Mouse (Mus musculus): Measurements from ENCODE around the gene Gm5105. TPM values are rescaled to one million over a fixed set of nuclear protein-coding genes. Genes with fewer than 3 reads are reported as not detected.

The Gm5105 gene
- not detected for polyA plus RNA-seq (2017; shearing (Covaris generic))

DNA sequence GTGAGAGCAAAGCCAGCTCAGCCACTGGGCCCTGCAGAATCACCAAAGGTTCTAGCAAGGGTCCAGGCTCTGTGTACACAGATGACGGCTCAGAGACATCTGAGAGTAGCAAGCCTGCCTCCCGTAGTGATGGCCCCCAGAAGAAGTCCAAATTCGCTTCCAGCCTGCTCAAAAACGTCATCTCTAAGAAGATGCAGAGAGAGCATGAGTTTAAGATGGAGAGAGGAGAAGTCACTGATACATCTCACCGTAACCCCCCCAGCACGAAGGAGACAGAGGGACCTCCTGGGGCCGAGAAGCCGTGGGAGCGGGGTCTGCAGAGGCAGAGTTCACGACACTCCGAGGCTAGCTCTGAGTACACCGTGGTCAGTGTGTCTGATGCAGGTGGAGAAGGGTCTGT lies at the start of gene Gm5105:
TSS of gene Gm5105 (minus strand) at position 101 of the 400 bp plus-strand sequence.
- no peak for ATAC-seq

DNA sequence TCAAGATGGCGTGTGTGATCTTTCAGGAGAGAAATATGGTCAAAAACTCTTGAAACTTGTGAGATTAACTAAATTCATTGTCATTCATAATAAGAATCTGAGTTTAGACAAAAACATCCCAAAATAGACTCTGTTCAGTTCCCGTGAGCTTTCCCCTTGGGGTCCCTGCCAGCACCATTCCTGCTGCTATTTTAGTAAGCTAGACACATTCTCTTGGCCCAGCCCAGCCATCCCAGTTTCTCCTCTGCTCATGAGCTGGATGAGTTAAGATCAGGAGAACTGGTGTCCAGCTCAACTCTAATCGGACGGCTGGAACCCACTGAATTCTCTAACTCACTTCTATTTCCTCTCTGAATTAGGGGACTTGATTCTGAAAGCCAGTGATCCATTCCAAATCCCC lies 49.7 kb upstream of the Gm5105 start:
- no peak for ATAC-seq

DNA sequence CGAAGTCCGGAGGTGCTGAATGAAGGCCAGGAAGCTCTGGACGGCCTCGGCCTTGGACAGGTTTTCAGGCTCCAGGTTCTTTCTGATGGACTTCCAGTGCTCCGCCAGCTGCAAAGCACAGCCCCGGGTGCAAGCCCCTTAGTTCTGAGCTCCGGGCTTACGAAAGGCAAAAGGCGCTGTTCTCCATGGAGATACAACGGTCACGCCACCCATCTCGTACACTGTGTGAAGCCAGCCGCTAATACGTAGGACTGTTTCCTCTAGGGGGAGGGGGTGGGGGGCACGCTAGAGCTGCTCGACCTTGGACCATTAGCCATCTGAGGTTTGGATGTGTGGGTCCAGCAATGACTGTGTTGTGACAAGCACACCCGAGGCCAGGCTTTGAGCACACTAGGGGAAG lies 46.9 kb upstream of the Gm5105 start:
- ATAC-seq: no peak

DNA sequence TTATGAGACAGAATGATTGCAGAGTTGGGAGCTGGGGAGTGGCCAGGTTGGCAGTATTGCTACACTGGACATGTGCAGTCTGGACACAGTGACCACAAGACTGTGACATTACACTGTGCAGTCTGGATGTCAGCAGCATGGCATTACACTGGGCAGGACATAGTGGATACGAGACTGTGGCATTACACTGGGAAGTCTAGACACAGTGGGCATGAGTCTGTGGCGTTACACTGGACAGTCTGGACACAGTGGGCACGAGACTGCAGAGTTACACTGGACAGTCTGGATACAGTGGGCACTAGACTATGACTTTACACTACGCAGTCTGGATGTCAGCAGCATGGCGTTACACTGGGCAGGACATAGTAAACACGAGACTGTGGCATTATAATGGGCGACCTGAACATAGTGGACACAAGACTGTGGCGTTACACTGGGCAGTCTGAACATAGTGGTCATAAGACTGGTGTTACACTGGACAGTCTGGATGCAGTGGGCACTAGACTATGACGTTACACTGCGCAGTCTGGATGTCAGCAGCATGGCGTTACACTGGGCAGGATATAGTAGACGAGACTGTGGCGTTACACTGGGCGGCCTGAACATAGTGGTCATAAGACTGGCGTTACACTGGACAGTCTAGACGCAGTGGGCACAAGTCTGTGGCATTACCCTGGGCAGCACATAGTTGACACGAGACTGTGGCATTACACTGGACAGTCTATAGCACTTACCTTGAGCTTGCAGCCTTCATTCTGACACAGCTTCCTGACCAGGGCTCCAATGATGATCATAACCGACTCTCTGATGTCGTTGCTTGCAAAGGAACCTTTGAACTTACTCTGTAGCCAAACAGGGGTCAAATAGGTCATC lies 44.0 kb upstream of the Gm5105 start:
- no peak for ATAC-seq

DNA sequence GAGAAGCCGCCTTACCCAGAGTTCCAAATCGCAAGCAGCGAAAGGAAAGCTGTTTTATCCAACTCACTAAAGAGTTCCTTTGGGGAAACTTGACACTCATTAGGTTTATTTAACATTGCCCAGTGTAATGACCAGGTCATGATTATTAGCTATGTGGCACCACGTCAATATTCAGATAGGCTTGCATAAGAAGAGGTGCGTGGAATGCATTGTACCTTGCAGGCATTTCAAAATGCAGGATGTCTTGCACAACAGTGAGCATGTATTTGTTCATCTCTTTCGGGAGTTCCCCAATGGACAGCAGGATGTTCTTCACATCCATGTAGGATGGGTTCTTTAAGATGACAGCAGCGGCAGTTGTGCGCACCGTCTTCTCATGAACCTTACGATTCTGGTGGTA lies 39.7 kb upstream of the Gm5105 start:
- ATAC-seq: no peak

DNA sequence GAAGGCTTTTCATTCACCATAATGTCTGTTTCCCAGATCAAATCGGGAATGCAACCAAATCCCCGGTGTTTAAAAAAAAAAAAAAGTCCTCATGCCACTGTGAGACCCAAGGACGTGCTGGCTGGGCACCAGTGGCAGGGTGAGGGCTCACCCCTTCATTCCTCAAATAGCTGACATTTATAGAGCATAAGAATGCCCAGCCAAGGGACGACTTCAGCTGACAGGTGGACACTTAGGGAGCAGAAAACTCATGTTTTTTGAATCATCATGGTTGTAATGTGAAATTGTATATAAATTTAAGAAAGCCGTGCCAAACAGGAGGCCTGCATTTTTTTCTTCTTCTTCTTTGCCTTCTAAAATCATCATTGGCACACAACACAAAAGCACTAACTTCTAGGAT lies 37.9 kb upstream of the Gm5105 start:
- ATAC-seq: no peak

DNA sequence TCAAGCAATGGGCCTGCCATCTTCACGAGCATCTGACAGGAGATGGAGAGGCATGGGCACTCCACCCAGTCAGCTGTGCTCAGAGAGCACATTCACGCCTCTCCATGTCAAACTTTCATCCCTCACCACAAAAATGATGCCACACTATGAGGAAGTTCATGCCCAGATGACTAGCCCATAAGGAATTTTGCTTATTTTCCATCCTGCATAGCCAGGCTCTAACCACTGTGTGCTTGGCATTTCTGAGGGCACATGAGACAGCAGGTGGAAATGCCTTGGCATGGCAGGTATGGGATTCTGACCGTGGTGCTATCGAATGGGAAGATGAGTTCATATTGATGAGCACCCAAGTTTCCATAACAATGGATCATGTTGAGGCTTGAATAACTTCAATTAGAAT lies 36.5 kb upstream of the Gm5105 start:
- ATAC-seq: no peak

DNA sequence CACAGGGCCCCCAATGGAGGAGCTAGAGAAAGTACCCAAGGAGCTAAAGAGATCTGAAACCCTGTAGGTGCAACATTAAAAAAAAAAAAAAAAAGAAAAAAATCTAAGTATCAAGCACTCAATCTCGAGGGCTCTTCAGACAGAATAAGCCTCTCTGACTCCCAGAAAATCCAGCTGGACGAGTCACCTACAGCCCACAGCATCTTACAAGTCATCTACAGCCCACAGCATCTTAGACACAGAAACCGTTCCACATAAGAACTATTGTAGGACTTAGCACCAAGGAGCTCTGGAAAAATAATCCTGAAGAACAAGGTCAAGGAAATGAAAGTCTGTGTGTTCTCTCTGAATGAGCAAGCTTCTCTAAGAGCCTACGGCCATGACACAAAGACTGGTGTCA lies 34.7 kb upstream of the Gm5105 start:
- ATAC-seq: no peak

DNA sequence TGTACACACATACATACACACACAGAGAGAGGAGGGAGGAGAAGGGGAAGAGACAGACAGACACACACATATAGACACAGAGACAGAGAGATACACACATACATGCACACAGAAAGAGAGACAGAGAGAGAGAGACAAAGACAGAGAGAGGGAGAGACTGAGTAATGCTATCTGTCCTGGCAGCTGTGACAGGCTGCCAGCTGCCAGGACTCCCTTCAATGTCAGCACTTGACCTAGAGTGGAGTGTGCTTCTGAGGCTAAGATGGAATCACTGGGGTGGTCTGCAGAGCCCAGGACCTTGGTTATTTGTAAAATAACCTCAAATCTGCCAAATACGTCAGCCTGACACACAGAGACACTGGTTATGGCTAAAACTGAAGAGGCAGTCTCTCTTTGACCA lies 30.5 kb upstream of the Gm5105 start:
- ATAC-seq: no peak

DNA sequence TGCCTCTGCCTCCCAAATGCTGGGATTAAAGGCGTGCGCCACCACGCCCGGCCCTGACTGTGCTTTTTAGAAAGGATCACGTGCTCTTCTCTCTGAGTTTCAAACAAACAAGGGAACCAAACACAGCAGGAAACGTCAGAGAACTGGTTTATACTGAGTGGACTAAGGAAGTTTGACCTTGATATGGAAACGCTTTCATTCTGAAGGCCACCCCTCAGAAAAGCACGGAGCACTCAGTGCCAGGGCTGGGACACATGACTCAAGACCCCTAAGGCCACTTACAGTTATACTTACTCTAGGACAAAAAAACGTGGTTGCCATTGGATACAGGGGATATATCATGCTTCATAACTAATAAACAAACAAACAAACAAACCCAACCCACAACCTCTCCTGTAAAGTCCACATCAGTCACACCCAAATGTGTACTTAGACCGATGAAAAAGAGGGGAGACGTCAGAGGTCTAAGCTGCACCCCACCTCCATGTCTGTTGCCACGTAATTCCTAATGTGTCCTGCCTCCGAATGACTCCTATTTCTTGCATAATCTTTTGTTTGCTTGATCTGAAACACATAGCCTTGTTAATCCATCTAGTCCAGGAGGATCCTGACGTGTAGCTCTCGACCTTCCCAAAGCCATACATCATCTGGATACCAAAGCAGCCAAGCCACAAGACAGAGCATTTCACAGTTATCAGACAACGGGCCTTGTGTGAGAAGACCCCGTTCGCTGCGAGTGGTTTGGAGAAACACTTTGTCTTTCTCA lies 29.3 kb upstream of the Gm5105 start:
- no peak for ATAC-seq

DNA sequence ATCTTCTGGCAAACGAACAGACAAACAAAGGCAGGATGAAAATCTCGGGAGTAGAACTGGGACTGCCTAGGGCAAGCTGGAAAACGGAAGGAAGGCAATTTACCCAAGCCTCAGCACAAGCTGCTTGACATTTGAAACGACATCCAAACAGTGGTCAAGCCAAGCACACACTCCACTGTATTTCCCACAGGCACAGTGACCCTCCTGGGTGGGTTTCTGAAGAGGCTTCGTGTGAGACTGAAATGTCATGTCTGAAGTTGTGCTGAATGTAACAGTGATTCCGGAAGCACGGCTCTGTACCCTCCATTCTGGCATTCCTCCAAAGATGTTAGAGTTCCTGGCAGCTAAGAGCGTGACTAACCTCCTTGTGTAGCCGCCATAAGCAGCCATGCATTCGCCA lies 28.5 kb upstream of the Gm5105 start:
- no peak for ATAC-seq

DNA sequence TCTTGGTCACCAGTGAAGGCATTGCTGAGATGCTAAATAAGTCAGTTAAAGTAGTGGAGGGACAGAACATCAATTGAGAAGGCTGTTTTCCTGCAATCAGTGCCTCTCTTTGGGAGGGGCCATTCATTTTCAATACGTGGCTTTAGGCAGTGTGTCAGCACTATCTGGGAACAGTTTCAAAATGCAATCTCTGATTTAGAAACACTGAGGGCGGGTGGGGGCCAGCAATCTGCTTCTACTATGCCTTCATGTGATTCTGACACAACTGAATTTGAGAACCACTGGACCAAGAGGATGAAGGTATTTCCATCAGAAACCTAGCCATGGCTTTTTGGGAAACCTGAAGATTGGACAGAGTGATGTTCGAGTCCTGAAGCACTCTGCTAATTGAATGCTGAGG lies 28.1 kb upstream of the Gm5105 start:
- ATAC-seq: no peak

DNA sequence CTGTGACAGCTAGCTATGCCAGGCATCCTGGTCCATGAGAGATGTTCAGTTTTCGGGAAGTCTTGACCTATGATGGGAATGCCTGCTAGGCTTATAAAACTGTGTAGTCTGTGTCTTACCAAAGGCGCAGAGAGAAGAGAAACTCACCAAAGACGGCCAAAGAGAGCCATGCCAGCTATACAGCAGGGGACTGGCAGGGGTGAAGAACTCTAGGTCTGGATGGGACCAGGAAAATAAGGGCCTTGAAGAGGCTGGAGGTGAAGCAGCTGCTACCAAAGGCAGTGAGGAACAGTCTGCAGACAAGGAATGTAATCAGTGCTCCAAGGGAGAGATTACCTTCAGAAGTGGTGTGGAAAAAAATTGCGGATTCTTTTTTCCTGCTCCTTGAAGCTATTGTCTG lies 16.7 kb upstream of the Gm5105 start:
- ATAC-seq: no peak

DNA sequence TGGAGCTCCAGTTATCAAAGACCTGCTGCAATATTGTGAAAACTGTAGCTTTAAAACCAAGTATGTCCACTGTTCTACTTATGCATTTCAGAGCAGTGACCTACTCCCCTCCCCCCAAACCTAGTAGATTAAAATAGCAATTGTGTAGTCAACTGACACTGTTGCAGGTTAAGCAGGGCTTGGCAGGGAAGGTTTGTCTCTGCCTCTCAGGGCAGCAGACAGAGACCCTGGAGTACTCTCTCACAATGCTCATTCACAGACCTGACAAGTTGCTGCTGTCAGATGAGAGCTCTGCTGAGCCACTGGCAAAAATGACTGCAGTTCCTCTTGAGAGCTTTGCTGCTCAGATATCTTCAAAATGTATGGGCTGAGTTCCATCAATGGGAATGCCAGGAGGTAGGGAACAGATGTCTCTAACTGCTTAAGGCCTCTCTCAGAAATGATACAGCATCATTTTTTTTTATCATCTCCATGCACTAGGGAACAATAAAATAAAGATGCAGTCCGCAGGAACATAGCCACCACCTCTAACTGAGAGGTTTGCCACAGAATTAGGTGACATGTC lies 16.0 kb upstream of the Gm5105 start:
- no peak for ATAC-seq

DNA sequence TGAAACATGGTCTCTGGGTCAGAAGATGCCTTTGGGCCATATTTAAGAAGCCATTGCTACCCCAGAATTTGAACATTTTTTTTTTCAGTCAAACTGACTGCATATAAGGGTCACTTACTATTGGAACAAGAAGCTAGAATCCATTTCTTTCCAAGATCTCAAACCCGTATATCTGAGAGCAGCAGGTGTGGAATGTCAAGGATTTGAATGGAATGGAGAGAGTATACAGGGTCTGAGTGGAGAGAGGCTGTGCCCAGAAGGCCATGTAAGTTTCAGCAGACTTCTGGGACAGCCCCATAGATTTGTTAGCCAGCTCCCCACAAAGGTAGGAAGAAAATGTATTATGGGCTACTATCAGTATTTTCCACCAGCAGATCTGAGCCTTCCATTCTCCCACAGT lies 11.5 kb upstream of the Gm5105 start:
- no peak for ATAC-seq

DNA sequence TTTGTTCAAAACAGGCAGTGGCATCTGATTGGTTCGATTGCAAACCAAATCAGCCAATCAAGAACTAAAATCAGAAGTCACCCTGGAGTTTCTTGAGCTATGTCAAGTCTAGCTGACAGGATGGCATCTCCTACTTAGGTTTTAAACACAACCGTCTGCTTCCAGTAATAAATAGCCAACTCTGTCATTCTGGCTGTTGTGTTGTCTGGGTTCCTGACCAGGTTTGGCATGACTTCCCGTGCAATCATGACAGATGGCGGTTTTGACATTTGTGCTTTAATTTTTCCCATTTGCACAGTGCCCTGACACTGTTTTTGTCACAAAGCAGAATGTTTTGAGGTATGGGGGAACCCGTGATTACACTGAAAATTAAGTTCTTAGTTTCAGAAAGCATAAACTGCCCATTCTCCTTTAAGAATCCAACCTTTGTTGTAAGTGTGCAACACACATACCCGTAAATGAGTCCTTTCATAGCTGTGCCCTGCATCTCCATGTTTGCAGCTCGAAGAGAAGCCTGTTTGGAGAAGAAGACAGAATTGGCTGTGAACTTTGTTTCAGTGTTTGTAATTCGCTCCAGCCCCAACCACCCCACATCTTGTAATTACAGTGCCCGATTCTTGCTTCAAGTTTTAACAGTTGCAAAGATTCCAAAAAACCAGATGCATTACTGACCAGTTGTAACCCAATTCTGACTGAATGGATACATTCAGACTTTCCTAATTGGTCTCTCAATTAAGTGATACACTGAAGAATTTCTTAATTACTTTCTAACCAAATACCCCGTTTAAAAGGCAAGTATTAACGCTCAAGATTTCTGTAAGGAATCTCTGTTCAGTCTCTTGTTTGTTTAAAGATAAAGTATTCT lies 10.5 kb upstream of the Gm5105 start:
- no peak for ATAC-seq

DNA sequence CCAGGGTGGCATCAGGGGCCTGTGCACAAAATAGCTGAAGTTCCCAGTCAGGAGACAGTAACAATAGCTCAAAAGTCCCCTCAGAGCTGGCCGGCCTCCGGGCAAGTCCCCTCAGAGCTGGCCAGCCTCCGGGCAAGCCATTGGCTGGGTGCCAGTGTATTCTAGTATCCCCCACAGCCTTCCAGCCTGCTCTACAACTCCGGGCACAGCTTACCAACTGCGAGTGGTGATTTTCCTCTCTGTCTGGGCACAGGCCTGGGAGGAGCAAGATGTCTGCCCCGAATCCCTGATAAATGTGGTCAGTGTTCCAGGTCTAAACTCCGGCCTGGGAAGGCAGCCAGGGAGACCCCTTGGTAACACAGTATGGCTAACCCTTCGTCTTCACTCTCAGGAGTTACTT lies 8.0 kb upstream of the Gm5105 start:
- ATAC-seq: no peak

DNA sequence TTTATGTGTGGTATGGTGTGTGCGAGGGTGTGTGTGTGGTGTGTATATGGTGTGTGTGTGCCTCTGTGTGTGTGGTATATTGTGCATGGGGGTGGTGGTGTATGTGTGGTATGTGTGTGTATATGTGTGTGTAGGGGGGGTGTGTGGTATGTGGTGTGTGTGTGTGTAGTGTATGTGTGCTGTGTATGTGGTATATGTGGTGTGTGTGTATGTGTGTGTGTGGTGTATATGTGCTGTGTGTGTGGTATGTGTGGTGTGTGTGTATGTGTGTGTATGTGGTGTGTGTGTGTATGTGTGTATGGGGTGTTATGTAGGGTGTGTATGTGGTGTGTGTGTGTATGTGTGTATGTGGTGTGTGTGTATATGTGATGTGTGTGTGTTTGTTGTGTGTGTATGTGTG lies 7.0 kb upstream of the Gm5105 start:
- no peak for ATAC-seq

DNA sequence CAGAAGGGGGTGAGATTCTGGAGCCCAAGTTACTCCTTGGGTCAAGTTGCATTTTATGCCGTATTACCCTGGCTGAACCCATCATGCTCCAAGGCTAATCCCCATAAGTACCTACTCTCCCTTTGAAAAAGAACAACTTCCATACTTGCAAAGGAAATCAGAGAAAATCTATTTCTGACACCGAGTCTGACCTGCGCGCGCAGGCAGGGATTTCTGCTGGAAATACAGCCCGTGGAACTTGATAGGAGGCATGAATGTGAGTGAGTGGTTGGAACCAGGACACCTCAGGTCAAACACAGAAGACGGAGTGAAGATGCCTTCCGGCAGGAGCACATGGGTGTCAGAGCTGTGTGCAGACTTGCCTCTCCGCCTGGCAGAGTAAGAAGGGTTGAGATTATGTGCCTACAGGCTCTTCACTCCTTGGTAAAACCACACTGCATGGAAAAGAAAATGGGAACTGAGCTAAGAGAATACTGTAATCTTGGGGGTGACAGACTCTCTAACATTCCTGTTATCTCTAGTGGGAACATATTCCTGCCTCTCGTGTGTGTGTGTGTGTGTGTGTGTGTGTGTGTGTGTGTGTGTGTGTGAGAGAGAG lies 4.4 kb upstream of the Gm5105 start:
- no peak for ATAC-seq

DNA sequence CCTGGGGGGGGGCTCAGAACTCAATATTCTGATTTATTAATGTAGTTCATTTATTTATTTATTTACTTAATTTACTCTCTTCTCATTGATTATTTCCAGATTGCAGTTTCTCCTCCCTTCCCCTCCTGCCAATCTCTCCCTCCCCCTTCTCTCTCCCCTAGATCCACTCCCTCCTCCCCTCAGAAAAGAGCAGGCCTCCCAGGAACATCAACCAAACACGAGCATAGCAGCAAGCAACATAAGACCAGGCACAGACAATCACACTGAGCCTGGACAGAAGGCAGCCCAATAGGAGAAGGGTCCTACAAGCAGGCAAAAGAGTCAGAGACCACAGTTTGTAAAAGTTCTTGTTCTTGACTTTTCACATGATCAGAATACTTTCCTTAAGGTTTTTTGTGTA lies 3.8 kb upstream of the Gm5105 start:
- ATAC-seq: no peak

DNA sequence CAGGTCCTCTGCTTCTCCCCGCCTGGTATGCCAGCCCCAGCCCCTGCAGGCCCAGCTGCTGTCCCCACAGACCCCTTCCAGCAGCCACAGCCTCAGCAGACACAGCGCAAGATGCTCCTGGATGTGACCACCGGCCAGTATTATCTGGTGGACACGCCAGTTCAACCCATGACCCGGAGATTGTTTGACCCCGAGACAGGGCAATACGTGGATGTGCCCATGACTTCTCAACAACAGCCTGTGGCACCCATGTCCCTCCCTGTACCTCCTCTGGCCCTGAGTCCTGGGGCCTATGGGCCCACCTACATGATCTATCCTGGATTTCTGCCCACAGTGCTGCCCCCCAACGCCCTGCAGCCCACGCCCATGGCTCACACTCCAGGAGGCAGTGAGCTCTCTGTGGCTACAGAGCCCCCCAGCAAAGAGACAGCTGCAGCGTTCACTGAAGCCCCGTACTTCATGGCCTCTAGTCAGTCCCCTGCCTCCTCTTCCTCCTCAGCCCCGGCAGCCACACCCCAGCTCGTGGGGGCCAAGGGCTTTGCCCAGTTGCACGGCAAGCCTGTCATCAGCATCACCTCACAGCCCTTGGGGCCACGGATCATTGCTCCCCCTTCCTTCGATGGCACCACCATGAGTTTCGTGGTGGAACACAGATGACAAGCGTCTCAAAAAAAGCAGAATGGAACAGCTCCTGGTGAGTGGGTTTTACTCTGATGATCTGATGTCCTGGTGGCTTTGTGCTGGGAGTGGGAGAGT lies 2.7 kb upstream of the Gm5105 start:
- no peak for ATAC-seq

DNA sequence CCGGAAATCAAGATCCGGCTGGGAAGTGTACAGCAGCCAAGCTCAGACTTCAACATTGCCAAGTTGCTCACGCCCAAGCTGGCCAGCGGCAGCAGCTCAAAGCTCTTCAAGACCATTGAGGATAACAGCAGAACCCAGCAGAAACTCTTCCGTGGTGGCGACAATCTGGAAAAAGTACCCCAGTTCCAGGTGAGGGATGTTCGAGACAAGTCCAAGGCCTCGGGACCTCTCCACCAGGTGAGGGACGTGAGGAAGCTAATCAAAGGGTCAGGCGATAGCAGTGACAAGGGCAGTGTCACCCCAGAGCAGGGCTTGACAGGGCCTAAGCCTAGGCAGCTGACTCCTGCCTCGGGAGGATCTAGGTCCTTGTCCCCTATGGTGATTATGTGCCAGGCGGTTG lies 915 bp upstream of the Gm5105 start:
- ATAC-seq: no peak

All from CD4-positive, CD25-positive, alpha-beta regulatory T cell, adult 4 months (primary cell).